Mouse (Mus musculus) MEL (cell line): ENCODE measurements at regions not wholly inside any gene's neighbourhood (a gene's known extent, or its start where the extent isn't known, plus 50 kb on each side); places are given as distances from the start of the nearest gene placed in this dataset.

Experiments used
- CTCF ChIP-seq, 3 experiments: IDR thresholded peaks in 2 of 3; conservative IDR thresholded peaks in 1 of 3; 2 replicates each; pipeline ENCODE4 v1.5.1; 2011 to 2012; ENCODE audit warnings: low read length in 3 of 3, low read depth in 2 of 3, mild to moderate bottlenecking in 2 of 3, improper control_type of control experiment in 1 of 3, inconsistent platforms in 1 of 3, mixed read lengths in 1 of 3, moderate library complexity in 1 of 3; ENCODE audit not compliant: control insufficient read depth in 1 of 3, insufficient read depth in 1 of 3, poor library complexity in 1 of 3, severe bottlenecking in 1 of 3
- ETS1 ChIP-seq: IDR thresholded peaks from 2 replicates; pipeline ENCODE4 v1.6.1; 2012; ENCODE audit warnings: low read depth, mild to moderate bottlenecking, inconsistent platforms, low read length, improper control_type of control experiment, moderate library complexity
- GABPA ChIP-seq: IDR thresholded peaks from 2 replicates; pipeline ENCODE4 v1.6.1; 2012; ENCODE audit warnings: low read depth, mild to moderate bottlenecking, inconsistent platforms, low read length, improper control_type of control experiment, moderate library complexity
- MAX ChIP-seq: IDR thresholded peaks from 2 replicates; pipeline ENCODE4 v1.6.1; 2011; ENCODE audit warnings: low read length, improper control_type of control experiment
- MAZ ChIP-seq: IDR thresholded peaks from 2 replicates; pipeline ENCODE4 v1.6.1; 2012; ENCODE audit warnings: low read depth, mild to moderate bottlenecking, inconsistent platforms, low read length, improper control_type of control experiment
- MEF2A ChIP-seq: IDR thresholded peaks from 2 replicates; pipeline ENCODE4 v1.6.1; 2014; ENCODE audit warnings: low read depth, mild to moderate bottlenecking, inconsistent platforms, low read length, improper control_type of control experiment; ENCODE audit not compliant: poor library complexity, insufficient replicate concordance, severe bottlenecking; ENCODE audit errors: extremely low read depth
- MXI1 ChIP-seq: IDR thresholded peaks from 2 replicates; pipeline ENCODE4 v1.6.1; 2011; ENCODE audit warnings: mild to moderate bottlenecking, low read depth, low read length, improper control_type of control experiment
- POLR2A ChIP-seq, 2 experiments: IDR thresholded peaks; 2 replicates each; pipeline ENCODE4 v1.6.1; 2011 to 2012; ENCODE audit warnings: low read length in 2 of 2, mild to moderate bottlenecking in 2 of 2, control low read depth in 1 of 2, improper control_type of control experiment in 1 of 2, low read depth in 1 of 2, moderate library complexity in 1 of 2; ENCODE audit not compliant: control insufficient read depth in 1 of 2, insufficient read depth in 1 of 2, poor library complexity in 1 of 2
- SMC3 ChIP-seq: IDR thresholded peaks from 2 replicates; pipeline ENCODE4 v1.6.1; 2011; ENCODE audit warnings: low read depth, low read length, improper control_type of control experiment
- TAL1 ChIP-seq: IDR thresholded peaks from 2 replicates; pipeline ENCODE4 v1.6.1; 2012; ENCODE audit warnings: mild to moderate bottlenecking, inconsistent platforms, low read length, moderate library complexity, mixed read lengths
- TBP ChIP-seq: IDR thresholded peaks from 2 replicates; pipeline ENCODE4 v1.8.0; 2011; ENCODE audit warnings: low read depth, low read length, improper control_type of control experiment

- TF ChIP-seq MAZ = no peak
- no peak for TF ChIP-seq MEF2A
- TF ChIP-seq CTCF (IDR thresholded peaks at IDR 0.05 in 2 of 3, conservative IDR thresholded peaks at IDR 0.05 in 1 of 3; ENCODE audit: control insufficient read depth in 1 of 3, insufficient read depth in 1 of 3, low read depth in 2 of 3, low read length in 3 of 3, poor library complexity in 1 of 3, severe bottlenecking in 1 of 3) = no peak
- TF ChIP-seq MAX = no peak
- no peak for TF ChIP-seq POLR2A (IDR thresholded peaks at IDR 0.05; ENCODE audit: control insufficient read depth in 1 of 2, insufficient read depth in 1 of 2, low read depth in 1 of 2, low read length in 2 of 2, poor library complexity in 1 of 2)
- TF ChIP-seq ETS1 = no peak
- no peak for TF ChIP-seq TBP
- TF ChIP-seq GABPA = no peak
- no peak for TF ChIP-seq MXI1
- no peak for TF ChIP-seq TAL1
- no peak for TF ChIP-seq SMC3
Observed at GRCm38 (mm10) chr2:63405405-63405804, 221.3 kb upstream of the Kcnh7 start.
